Mouse (Mus musculus): ENCODE results near the gene Fmnl2.

Gene Fmnl2

GRCm38 (mm10) chr2:52864635-52865034 lies 7.0 kb downstream of the Fmnl2 start:
- no peak for DNase-seq

- no peak for DNase-seq
Observed at GRCm38 (mm10) chr2:52866151-52866550, 8.5 kb downstream of the Fmnl2 start.

- DNase-seq, result no peak
Observed at GRCm38 (mm10) chr2:52867781-52868180, 10.1 kb downstream of the Fmnl2 start.

- no peak for DNase-seq
Observed at GRCm38 (mm10) chr2:52868181-52868580, 10.5 kb downstream of the Fmnl2 start.

GRCm38 (mm10) chr2:52872636-52873035 lies 15.0 kb downstream of the Fmnl2 start:
- no peak for DNase-seq

- no peak for DNase-seq
Observed at GRCm38 (mm10) chr2:52873276-52874063, 15.8 kb downstream of the Fmnl2 start.

- no peak for DNase-seq
Observed at GRCm38 (mm10) chr2:52874721-52875120, 17.1 kb downstream of the Fmnl2 start.

GRCm38 (mm10) chr2:52875801-52876200 lies 18.1 kb downstream of the Fmnl2 start:
- DNase-seq, result no peak

GRCm38 (mm10) chr2:52883401-52883800 lies 25.7 kb downstream of the Fmnl2 start:
- DNase-seq, result no peak

- no peak for DNase-seq
Observed at GRCm38 (mm10) chr2:52884082-52884481, 26.4 kb downstream of the Fmnl2 start.

GRCm38 (mm10) chr2:52885071-52885470 lies 27.4 kb downstream of the Fmnl2 start:
- DNase-seq, result no peak

GRCm38 (mm10) chr2:52887281-52887680 lies 29.6 kb downstream of the Fmnl2 start:
- no peak for DNase-seq

GRCm38 (mm10) chr2:52891115-52891514 lies 33.5 kb downstream of the Fmnl2 start:
- DNase-seq, result no peak

GRCm38 (mm10) chr2:52891744-52892143 lies 34.1 kb downstream of the Fmnl2 start:
- DNase-seq, result no peak

- DNase-seq, result peak; percentile 68
Observed at GRCm38 (mm10) chr2:52894983-52895621, 37.4 kb downstream of the Fmnl2 start.

GRCm38 (mm10) chr2:52896995-52897394 lies 39.3 kb downstream of the Fmnl2 start:
- no peak for DNase-seq

GRCm38 (mm10) chr2:52900780-52901179 lies 43.1 kb downstream of the Fmnl2 start:
- no peak for DNase-seq

- DNase-seq, result no peak
Observed at GRCm38 (mm10) chr2:52901300-52902013, 43.8 kb downstream of the Fmnl2 start.

- no peak for DNase-seq
Observed at GRCm38 (mm10) chr2:52902456-52902855, 44.8 kb downstream of the Fmnl2 start.

GRCm38 (mm10) chr2:52903228-52903963 lies 45.7 kb downstream of the Fmnl2 start:
- no peak for DNase-seq

GRCm38 (mm10) chr2:52904526-52904925 lies 46.9 kb downstream of the Fmnl2 start:
- peak; percentile 9 for DNase-seq

GRCm38 (mm10) chr2:52913311-52913710 lies 55.7 kb downstream of the Fmnl2 start:
- DNase-seq, result no peak

- no peak for DNase-seq
Observed at GRCm38 (mm10) chr2:52913746-52914145, 56.1 kb downstream of the Fmnl2 start.
